Mouse (Mus musculus): ENCODE results near the gene Rapgef4. TPM values are rescaled to one million over a fixed set of nuclear protein-coding genes. Genes with fewer than 3 reads are reported as not detected.
"Not testable (repeated sequence)": the region's sequence is repeated elsewhere in the genome, so short reads cannot be mapped to it uniquely, and the experiment has no call there.

Gene Rapgef4
- polyA plus RNA-seq, 1 experiment from 2014 or later, result 5.6 TPM

DNA sequence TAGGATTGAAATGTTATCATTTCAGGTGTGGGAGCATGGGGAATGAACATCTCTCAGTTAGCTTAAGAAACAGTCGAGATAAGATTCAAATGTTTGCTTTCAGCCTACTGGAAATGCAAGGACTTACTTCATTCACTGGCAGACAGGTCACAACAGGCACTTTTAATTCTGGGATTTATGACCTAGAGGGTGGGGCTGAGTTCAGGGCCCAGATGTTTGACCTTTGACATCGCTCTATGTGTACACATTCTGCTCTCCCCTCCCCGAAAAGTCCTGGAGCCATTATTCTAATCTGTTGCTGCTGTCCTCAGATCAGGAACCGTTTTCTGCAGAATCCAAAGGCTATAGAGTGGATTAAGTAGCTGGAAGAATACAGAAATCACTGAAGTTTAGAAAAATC is 81.9 kb downstream of the Rapgef4 start:
- Histone ChIP-seq H3K4me2 (replicated peaks) (no peak overlapping the region), H3K9ac (no peak overlapping the region), H3K36me3 (no peaks in the 10 kb centered on the region), H3K4me1 (no peaks in the 10 kb centered on the region), H3K9me3 (replicated peaks) (no peaks in the 10 kb centered on the region), H3K27ac (no peak overlapping the region), H3K4me3 (no peak overlapping the region), H3K27me3 (no peaks in the 10 kb centered on the region)
- 63% methylated on average over 4 of the region's 4 CpGs for WGBS
- ATAC-seq (ENCODE audit: low FRiP score), result no peak

DNA sequence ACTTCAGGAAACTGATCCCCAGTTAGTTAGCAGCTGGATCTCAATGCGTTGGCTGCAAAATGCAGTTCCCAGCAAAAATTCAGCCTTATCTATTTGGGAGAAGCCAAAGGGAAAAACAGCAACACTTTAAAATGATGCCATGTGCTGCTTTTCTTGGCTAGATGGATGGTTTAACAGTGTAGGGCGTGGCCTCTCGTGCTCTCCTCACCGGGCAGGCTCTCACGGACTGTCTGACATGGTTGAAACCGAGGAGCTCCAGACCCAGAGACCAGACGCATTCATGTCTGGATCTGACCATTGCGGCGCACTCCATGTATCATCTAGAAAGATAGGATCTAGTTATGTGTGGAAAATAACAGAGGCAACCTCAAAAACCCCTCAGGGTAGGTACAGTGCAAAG is 87.5 kb downstream of the Rapgef4 start:
- Histone ChIP-seq H3K9me3 (replicated peaks) (no peaks in the 10 kb centered on the region), H3K27ac (no peak overlapping the region), H3K36me3 (no peaks in the 10 kb centered on the region), H3K4me1 (0 out of 2 replicates have a peak, but pooled peaks cover 5% of the 10 kb centered on the region), H3K4me2 (replicated peaks) (no peak overlapping the region), H3K27me3 (no peaks in the 10 kb centered on the region), H3K4me3 (no peak overlapping the region), H3K9ac (no peak overlapping the region)
- WGBS, result 90% methylated on average over 9 of the region's 9 CpGs
- ATAC-seq (ENCODE audit: low FRiP score), result no peak

DNA sequence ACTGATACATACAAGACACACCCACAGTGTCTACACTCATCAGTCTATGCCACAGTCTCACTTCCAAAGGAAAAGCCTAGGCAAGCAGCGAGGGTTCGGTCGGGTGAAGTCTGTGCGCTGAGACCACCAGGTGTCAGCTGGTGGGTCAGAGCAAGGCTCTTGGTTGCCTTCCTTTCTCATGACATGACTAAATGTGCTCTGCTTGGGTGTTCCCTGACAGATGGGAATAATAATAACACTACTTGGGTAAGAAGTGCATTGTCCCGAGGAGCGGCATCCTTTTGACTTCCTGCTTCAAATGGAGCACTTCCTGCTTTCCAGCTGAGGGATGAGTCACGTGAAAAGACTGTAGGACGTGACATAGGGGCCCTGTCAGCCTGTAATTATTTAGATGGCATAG is 89.0 kb downstream of the Rapgef4 start:
- H3K4me1 ChIP-seq, result 0 out of 2 replicates have a peak, but pooled peaks cover 5% of the 10 kb centered on the region
- no peaks in the 10 kb centered on the region for H3K9me3 ChIP-seq (replicated peaks)
- no peak overlapping the region for H3K27ac ChIP-seq
- no peak for ATAC-seq (ENCODE audit: low FRiP score)
- H3K27me3 ChIP-seq, result no peaks in the 10 kb centered on the region
- 73% methylated on average over 8 of the region's 8 CpGs for WGBS
- H3K36me3 ChIP-seq, result no peaks in the 10 kb centered on the region
- no peak overlapping the region for H3K4me3 ChIP-seq
- no peak overlapping the region for H3K9ac ChIP-seq
- H3K4me2 ChIP-seq (replicated peaks), result no peak overlapping the region

DNA sequence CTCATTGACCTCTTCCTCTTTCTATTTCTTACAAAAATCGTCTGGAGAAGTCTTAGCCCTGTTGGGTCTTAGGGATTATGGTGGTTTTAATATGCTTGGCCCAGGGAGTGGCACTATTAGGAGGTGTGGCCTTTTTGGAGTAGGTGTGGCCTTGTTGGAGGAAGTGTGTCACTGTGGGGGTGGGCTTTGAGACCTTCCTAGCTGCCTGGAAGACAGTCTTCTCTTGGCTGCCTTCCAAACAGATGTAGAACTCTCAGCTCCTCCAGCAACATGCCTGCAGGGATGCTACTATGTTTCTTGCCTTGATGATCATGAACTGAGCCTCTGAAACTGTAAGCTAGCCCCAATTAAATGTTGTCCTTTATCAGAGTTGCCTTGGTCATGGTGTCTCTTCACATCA is 92.1 kb downstream of the Rapgef4 start:
- H3K4me2 ChIP-seq (replicated peaks); ATAC-seq (ENCODE audit: low FRiP score): not testable (repeated sequence)
- 62% methylated on average over 1 of the region's 1 CpGs for WGBS

DNA sequence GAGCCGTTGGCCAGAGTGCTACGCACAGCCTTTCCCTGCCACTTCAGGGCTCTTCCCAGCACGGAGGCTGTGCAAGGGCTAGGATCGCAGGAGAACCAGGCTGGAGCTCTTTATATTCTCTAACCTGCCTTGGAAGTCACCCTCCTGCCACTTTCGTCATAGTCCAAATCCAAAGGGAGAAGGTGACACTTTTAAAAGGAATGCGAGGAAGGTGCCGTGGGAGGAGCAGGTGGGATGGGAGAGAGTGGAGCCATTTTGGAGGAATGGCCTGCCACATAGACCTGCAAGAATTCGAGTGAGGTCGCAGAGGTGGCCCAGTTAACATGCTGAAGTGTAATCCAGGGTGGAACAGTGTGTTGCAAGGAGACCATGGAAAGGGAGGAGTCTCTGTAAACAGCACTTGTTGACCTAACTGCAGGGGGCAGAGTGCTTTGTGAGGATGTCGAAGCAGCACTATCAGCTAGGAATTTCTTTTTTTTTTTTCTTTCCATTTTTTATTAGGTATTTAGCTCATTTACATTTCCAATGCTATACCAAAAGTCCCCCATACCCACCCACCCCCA is 94.0 kb downstream of the Rapgef4 start:
- no peaks in the 10 kb centered on the region for H3K36me3 ChIP-seq
- WGBS, result 72% methylated on average over 10 of the region's 10 CpGs
- no peak for ATAC-seq (ENCODE audit: low FRiP score)
- H3K4me3 ChIP-seq, result no peak overlapping the region
- no peak overlapping the region for H3K27ac ChIP-seq
- no peak overlapping the region for H3K4me2 ChIP-seq (replicated peaks)
- H3K4me1 ChIP-seq, result no peaks in the 10 kb centered on the region
- H3K27me3 ChIP-seq, result no peaks in the 10 kb centered on the region
- H3K9ac ChIP-seq, result no peak overlapping the region
- no peaks in the 10 kb centered on the region for H3K9me3 ChIP-seq (replicated peaks)

More for the DNA sequence above, 92.1 kb downstream of the Rapgef4 start:
- H3K27me3 ChIP-seq; H3K9me3 ChIP-seq (replicated peaks); H3K4me1 ChIP-seq; H3K36me3 ChIP-seq; H3K27ac ChIP-seq; H3K4me3 ChIP-seq; H3K9ac ChIP-seq: not testable (repeated sequence)

DNA sequence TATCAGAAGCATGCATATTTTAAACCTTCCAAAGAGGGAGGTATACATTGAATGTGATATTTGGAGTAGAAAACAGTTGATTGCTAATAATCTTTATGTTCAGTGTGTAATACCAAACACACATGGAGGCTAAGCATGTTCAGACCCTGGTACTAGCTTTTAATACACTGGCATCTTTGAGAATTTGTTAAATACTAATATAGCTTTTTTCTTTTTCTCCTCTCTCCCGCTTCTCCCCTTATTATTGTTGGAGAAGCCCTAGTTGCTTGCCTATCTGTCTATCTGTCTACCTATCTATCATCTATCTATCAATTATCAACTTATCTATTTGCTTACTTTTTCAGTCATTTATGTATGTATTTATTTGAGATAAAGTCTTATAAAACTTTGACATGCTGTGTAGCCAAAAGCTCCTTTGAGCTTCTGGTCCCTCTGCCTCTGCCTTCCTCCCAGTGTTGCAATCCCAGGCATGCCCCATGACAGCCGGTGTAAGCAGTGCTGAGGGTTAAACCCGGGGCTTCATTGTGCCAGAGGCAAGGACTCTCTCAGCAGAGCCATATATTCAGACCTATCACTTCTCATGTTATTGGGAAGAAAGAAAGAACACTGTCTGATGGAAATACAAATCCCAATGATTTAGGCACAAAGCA is 96.6 kb downstream of the Rapgef4 start:
- Histone ChIP-seq H3K4me2 (replicated peaks) (no peak overlapping the region), H3K9me3 (replicated peaks) (no peaks in the 10 kb centered on the region), H3K27me3 (no peaks in the 10 kb centered on the region), H3K4me3 (no peak overlapping the region), H3K36me3 (no peaks in the 10 kb centered on the region), H3K27ac (no peak overlapping the region), H3K9ac (no peak overlapping the region), H3K4me1 (no peaks in the 10 kb centered on the region)
- no peak for ATAC-seq (ENCODE audit: low FRiP score)
- 71% methylated on average over 3 of the region's 3 CpGs for WGBS

DNA sequence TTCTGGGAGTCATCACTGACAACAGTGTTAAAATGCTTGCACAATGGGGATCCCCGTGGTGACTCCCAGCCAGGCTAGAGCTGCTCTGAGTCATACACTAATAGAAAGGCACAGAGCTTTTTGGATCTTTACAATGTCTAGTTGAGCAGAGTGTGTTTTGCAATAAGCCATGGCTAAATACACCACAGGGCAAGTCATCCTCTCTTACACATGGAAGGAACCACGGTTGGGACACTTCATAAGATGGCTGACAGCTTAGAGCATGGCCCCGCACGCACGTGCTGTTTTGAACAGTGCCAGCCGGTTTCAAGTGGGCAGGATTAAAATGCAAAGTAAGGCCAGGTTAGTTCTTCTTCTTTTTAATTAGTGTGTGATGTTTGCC is 97.1 kb downstream of the Rapgef4 start:
- H3K27ac ChIP-seq, result no peak overlapping the region
- H3K36me3 ChIP-seq, result no peaks in the 10 kb centered on the region
- no peak overlapping the region for H3K9ac ChIP-seq
- H3K9me3 ChIP-seq (replicated peaks), result no peaks in the 10 kb centered on the region
- H3K4me3 ChIP-seq, result no peak overlapping the region
- no peaks in the 10 kb centered on the region for H3K4me1 ChIP-seq
- no peak overlapping the region for H3K4me2 ChIP-seq (replicated peaks)
- H3K27me3 ChIP-seq, result no peaks in the 10 kb centered on the region
- no peak for ATAC-seq (ENCODE audit: low FRiP score)
- WGBS, result 82% methylated on average over 6 of the region's 6 CpGs

DNA sequence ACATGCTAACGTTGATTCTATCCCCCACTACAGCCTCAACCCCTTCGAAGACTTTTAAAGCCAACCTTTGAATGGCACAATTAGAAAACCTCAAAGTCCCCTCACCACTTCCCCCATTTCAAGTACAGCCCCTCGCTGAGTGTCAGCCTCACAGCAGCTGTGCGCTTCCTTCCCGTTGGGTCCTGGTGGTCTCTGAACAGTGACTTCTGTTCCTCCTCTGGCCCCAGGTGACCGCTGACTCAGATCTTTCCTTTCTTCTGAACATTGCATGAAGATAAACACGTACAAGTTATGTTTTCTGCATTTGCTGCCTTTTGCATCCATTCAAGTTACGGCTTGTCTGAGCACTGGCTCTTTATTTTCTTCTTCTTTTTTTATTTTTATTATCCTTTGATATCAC is 98.1 kb downstream of the Rapgef4 start:
- H3K27me3 ChIP-seq, result no peaks in the 10 kb centered on the region
- no peak overlapping the region for H3K4me3 ChIP-seq
- H3K9ac ChIP-seq, result no peak overlapping the region
- ATAC-seq (ENCODE audit: low FRiP score), result no peak
- H3K9me3 ChIP-seq (replicated peaks), result no peaks in the 10 kb centered on the region
- H3K27ac ChIP-seq, result no peak overlapping the region
- H3K4me2 ChIP-seq (replicated peaks), result no peak overlapping the region
- WGBS, result 80% methylated on average over 8 of the region's 8 CpGs
- H3K36me3 ChIP-seq, result no peaks in the 10 kb centered on the region
- no peaks in the 10 kb centered on the region for H3K4me1 ChIP-seq

DNA sequence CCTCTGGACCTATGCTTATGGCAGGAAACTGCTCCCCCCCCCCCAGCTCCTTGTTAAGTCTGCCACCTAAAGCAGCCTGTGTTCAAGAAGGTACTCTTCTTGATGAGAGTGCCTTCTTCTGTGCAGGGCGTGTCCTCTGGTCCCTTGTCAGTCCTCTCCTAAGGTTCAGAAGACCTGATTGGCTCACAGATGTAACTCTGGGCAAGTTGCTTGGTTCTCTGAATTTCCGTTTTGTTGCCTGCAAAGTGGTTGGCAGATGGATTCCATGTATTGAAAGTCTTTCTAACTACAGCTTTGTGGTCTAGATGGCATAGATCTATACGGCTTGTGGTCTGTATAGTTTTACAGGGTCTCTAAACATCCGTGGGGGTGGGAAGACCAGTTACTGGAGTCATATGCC is 101.8 kb downstream of the Rapgef4 start:
- Histone ChIP-seq H3K4me1 (no peaks in the 10 kb centered on the region), H3K9ac (no peak overlapping the region), H3K27me3 (no peaks in the 10 kb centered on the region), H3K4me3 (no peak overlapping the region), H3K9me3 (replicated peaks) (no peaks in the 10 kb centered on the region), H3K27ac (no peak overlapping the region), H3K36me3 (no peaks in the 10 kb centered on the region), H3K4me2 (replicated peaks) (no peak overlapping the region)
- 89% methylated on average over 4 of the region's 4 CpGs for WGBS
- no peak for ATAC-seq (ENCODE audit: low FRiP score)

DNA sequence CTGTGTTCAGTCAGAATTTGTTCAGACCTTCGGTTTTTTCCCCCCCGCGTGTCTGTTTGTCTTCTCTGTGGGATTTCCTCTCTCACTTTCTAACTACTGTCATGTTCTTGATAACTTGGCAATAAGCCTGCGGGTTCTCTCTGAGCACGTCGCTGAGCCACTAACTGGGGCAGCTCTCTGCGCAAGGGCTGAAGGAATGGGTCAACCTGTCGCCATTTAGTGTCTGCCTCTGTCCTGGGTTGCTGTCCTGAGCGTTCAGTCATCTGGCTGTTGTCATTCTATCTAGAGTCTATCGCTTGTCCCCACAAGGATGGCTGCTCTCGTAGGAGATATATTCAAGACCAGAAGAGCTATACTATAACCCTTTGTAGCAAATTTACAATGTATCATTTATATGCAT is 107.8 kb downstream of the Rapgef4 start:
- 88% methylated on average over 11 of the region's 11 CpGs for WGBS
- no peaks in the 10 kb centered on the region for H3K27me3 ChIP-seq
- H3K9ac ChIP-seq, result no peak overlapping the region
- no peaks in the 10 kb centered on the region for H3K9me3 ChIP-seq (replicated peaks)
- H3K27ac ChIP-seq, result no peak overlapping the region
- no peaks in the 10 kb centered on the region for H3K36me3 ChIP-seq
- no peak overlapping the region for H3K4me2 ChIP-seq (replicated peaks)
- H3K4me3 ChIP-seq, result no peak overlapping the region
- ATAC-seq (ENCODE audit: low FRiP score), result no peak
- H3K4me1 ChIP-seq, result peaks cover 18% of the 10 kb centered on the region

DNA sequence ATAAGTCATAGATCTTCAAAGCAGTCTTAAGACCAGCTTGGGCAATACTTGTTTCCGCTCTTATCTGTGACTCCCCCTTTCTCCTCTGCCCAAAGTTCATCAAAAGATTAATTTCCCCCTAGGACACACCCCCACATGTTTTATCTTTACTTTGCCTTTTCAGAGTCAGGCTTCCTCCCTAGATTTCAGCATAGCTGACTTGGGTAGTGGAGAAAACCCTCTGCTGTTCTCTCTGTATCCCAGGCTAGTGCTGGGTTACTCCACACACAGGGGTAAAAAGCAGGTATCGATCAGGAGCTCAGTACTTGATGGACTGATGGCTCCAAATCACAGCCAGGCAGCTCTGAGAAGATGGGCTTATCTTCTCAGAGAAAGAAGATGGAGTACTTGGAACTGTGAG is 109.0 kb downstream of the Rapgef4 start:
- no peak for ATAC-seq (ENCODE audit: low FRiP score)
- no peaks in the 10 kb centered on the region for H3K36me3 ChIP-seq
- no peaks in the 10 kb centered on the region for H3K9me3 ChIP-seq (replicated peaks)
- no peak overlapping the region for H3K27ac ChIP-seq
- WGBS, result 89% methylated on average over 2 of the region's 2 CpGs
- H3K4me3 ChIP-seq, result no peak overlapping the region
- peaks cover 18% of the 10 kb centered on the region for H3K4me1 ChIP-seq
- H3K9ac ChIP-seq, result no peak overlapping the region
- H3K4me2 ChIP-seq (replicated peaks), result no peak overlapping the region
- H3K27me3 ChIP-seq, result 0 out of 2 replicates have a peak, but pooled peaks cover 1% of the 10 kb centered on the region

DNA sequence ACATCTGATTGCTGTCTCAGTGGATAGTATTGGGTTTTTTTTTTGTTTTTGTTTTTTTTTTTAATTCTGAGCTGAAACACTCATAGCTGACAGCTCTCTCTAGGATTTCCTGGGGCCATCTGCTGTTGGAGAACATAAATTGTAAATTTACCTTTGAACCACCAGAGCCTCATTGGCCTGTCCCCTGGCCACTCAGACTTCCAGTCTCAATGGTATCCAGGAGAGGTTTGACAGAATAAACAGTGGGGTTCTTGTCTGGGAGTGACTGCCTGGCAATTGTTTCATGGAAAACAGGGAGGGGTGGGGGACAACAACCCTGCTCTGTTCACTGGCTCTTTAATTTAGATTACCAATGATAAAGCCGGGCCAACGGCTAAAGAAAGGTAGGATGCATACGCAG is 111.0 kb downstream of the Rapgef4 start:
- WGBS, result 33% methylated on average over 3 of the region's 3 CpGs
- ATAC-seq (ENCODE audit: low FRiP score), result no peak
- no peak overlapping the region for H3K4me2 ChIP-seq (replicated peaks)
- H3K36me3 ChIP-seq, result no peaks in the 10 kb centered on the region
- 0 out of 2 replicates have a peak, but pooled peaks cover 2% of the 10 kb centered on the region for H3K27me3 ChIP-seq
- no peak overlapping the region for H3K9ac ChIP-seq
- H3K4me1 ChIP-seq, result peaks cover 18% of the 10 kb centered on the region
- H3K9me3 ChIP-seq (replicated peaks), result no peaks in the 10 kb centered on the region
- peak overlapping the region; percentile 44; the same call in 1 of the 2 replicates for H3K27ac ChIP-seq
- H3K4me3 ChIP-seq, result no peak overlapping the region

DNA sequence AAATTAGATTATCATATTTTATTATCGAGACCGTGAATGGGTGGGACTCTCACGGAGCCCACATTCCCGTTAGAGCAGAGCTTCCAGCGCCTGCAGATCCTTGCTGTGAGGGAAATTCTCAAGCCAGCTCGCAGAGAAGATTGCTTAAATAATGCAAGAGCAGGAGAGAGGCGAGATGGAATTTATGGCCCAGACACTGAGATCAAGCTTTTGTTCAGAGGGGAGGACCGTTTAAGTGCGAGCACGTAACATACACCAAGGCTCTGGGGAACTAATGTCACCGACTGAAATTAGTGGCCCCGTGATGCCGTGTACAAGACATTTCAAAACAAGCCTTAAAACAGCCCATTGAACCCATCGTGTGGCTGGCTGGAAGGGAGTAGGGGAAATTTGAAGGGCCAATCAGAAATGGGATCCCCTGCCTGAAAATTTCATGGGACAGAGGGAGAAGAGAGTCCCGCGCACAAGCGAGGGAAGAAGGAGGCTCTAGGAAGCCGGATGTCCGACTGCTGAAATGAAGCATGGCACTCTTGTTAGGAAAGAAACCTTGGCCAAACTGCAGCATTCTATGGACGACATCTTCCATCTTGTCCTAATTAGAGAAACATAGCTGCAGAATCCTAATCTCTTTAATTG is 112.5 kb downstream of the Rapgef4 start:
- ATAC-seq (ENCODE audit: low FRiP score), result no peak
- 62% methylated on average over 20 of the region's 20 CpGs for WGBS
- H3K9ac ChIP-seq, result no peak overlapping the region
- no peaks in the 10 kb centered on the region for H3K36me3 ChIP-seq
- no peaks in the 10 kb centered on the region for H3K9me3 ChIP-seq (replicated peaks)
- 0 out of 2 replicates have a peak, but pooled peaks cover 2% of the 10 kb centered on the region for H3K27me3 ChIP-seq
- H3K4me3 ChIP-seq, result no peak overlapping the region
- H3K4me2 ChIP-seq (replicated peaks), result 0 out of 2 replicates have a peak overlapping the region, but pooled peaks have one; percentile 17
- H3K4me1 ChIP-seq, result peaks cover 18% of the 10 kb centered on the region
- H3K27ac ChIP-seq, result peak overlapping the region; percentile 40; the same call in 1 of the 2 replicates

All from hindbrain, embryonic 12.5 days (tissue).